Mouse (Mus musculus) CD4-positive, CD25-positive, alpha-beta regulatory T cell, adult 4 months (primary cell): Measurements from ENCODE around the gene Cfl1. TPM values are rescaled to one million over a fixed set of nuclear protein-coding genes. Genes with fewer than 3 reads are reported as not detected.

Experiments used
- ATAC-seq: one replicate; pipeline ENCODE4 v1.8.0; 2017
- polyA plus RNA-seq, 2 experiments: library from polyadenylated mRNA; unstranded; fragments of 100-300 nt; shearing (Covaris generic); gene quantifications; one replicate each; pipeline ENCODE4 v1.2.1; 2017

The Cfl1 gene
- polyA plus RNA-seq, 2 experiments from 2014 or later = 1,977 to 2,151 TPM

DNA sequence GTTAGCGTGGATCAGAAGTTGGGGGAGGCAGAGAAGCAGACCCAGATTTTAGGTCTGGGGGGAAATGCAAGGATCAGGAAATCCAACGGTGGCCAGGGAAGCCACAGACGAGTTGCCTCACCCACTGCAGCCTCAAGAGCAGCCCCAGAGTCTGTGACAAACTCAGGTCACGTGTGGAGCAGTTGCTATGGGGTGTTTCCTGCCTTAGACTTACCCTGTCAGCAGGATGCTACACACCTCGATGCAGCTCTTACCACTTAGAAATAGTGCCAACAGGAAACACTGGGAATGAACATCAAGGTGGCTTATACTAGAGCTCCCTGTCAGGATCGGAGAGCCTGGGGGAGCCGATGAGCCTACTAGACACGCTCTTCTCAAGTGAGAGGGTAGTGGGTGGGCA lies 42.3 kb downstream of the Cfl1 start:
- peak; percentile 94 for ATAC-seq

DNA sequence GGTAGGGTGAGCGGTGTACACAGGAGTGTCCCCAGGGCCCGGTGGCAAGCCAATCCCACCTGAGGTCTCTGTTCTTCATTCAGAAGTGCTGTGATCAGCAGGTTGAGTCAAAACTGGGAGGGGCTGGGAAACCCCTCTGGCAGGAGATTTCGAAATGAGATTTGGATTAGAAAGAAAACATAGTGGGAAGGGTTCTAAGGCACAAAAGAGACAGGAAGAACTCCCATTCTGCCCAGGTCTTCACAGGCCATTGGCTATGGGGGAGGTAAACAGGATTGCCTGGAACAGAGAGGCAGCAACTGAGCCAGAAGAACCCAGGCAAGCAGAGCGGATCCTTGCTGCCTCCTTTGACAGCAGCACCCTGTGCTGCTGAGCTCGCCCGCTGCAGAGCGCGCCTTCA lies 48.5 kb downstream of the Cfl1 start:
- ATAC-seq = no peak

DNA sequence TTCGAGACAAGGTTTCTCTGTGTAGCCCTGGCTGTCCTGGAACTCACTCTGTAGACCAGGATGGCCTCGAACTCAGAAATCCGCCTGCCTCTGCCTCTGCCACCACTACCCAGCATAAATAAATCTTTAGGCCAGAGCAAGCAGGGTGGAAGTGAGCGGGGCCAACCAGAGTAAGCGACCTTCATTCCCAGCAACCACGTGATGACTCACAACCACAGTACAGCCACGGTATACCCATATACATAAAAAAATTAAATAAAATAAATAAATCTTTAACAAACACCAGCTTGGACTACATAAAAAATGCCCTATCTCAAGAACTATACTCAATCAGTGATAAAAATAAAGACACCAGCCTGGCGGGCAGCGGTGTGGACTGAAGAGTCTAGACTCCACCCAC lies 53.1 kb downstream of the Cfl1 start:
- ATAC-seq = no peak

DNA sequence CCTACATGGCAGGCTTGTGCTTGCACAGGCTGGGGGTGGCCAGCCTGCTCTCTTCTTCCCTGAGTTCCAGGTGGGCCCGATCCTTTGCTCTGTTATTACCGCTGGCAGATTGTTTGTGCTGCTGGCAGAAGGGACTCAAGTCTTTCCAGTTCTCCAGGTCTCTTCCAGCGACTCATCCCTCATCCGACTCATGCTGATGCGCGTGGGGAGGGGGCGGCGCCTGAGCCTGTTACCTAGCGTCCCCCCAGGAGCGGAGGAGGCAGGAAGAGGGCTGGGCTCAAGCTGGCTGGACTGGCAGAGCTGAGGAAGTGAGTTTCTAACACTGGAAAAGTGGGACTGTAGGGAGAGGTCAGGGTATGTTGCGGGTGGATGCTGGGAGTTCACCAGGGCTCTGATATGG lies 53.8 kb downstream of the Cfl1 start:
- no peak for ATAC-seq

Other genes starting within 250 kb of the Cfl1 start
- gene Pacs1, start 217.3 kb upstream of the Cfl1 start, polyA plus RNA-seq = 10 to 100 TPM; 16.5 to 21.9 TPM
- gene Sf3b2, start 195.0 kb upstream of the Cfl1 start, polyA plus RNA-seq = 100 to 1,000 TPM; 341 to 465 TPM
- gene Gal3st3, start 192.1 kb upstream of the Cfl1 start, polyA plus RNA-seq = under 1 TPM in 1 of 2 experiments, not detected in 1; 0.15 TPM
- gene Catsper1, start 154.7 kb upstream of the Cfl1 start, polyA plus RNA-seq = not detected
- gene Cst6, start 140.9 kb upstream of the Cfl1 start, polyA plus RNA-seq = 1 to 10 TPM; 2.7 to 3.2 TPM
- gene Eif1ad, start 123.7 kb upstream of the Cfl1 start, polyA plus RNA-seq = 10 to 100 TPM; 46.1 to 57.1 TPM
- 100 to 1,000 TPM; 246 to 256 TPM for gene Banf1, start 123.3 kb upstream of the Cfl1 start, polyA plus RNA-seq
- 10 to 100 TPM; 18.1 to 30.1 TPM for gene Sart1, start 101.8 kb upstream of the Cfl1 start, polyA plus RNA-seq
- gene Tsga10ip, start 87.9 kb upstream of the Cfl1 start, polyA plus RNA-seq = not detected
- gene Drap1, start 65.5 kb upstream of the Cfl1 start, polyA plus RNA-seq = 10 to 100 TPM; 56.0 to 57.2 TPM
- 10 to 100 TPM; 20.8 to 28.7 TPM for gene AI837181, start 65.3 kb upstream of the Cfl1 start, polyA plus RNA-seq
- not detected for gene Fosl1, start 42.9 kb upstream of the Cfl1 start, polyA plus RNA-seq
- under 1 TPM; 0.48 to 0.83 TPM for gene Ccdc85b, start 32.6 kb upstream of the Cfl1 start, polyA plus RNA-seq
- 100 to 1,000 TPM in 1 of 2 experiments, 10 to 100 TPM in 1; 86.2 to 159 TPM for gene Fibp, start 29.8 kb upstream of the Cfl1 start, polyA plus RNA-seq
- 100 to 1,000 TPM; 136 to 191 TPM for gene Ctsw, start 21.9 kb upstream of the Cfl1 start, polyA plus RNA-seq
- gene Efemp2, start 16.5 kb upstream of the Cfl1 start, polyA plus RNA-seq = 1 to 10 TPM; 1.5 to 4.6 TPM
- 10 to 100 TPM; 44.8 to 51.5 TPM for gene Mus81, start 2.1 kb upstream of the Cfl1 start, polyA plus RNA-seq
- gene 1700020D05Rik, start 13.3 kb downstream of the Cfl1 start, polyA plus RNA-seq = not detected
- 10 to 100 TPM; 20.2 to 23.6 TPM for gene Snx32, start 20.1 kb downstream of the Cfl1 start, polyA plus RNA-seq
- gene Ovol1, start 70.2 kb downstream of the Cfl1 start, polyA plus RNA-seq = not detected
- gene Ap5b1, start 77.6 kb downstream of the Cfl1 start, polyA plus RNA-seq = 1 to 10 TPM; 3.8 to 7.4 TPM
- gene Rnaseh2c, start 111.4 kb downstream of the Cfl1 start, polyA plus RNA-seq = 100 to 1,000 TPM in 1 of 2 experiments, 10 to 100 TPM in 1; 55.0 to 102 TPM
- 10 to 100 TPM; 38.8 to 84.9 TPM for gene Kat5, start 119.8 kb downstream of the Cfl1 start, polyA plus RNA-seq
- 100 to 1,000 TPM; 111 to 174 TPM for gene Rela, start 147.0 kb downstream of the Cfl1 start, polyA plus RNA-seq
- 10 to 100 TPM; 19.0 to 25.6 TPM for gene Sipa1, start 173.3 kb downstream of the Cfl1 start, polyA plus RNA-seq
- gene Map3k11, start 198.3 kb downstream of the Cfl1 start, polyA plus RNA-seq = 1 to 10 TPM; 6.3 to 8.4 TPM
- gene Pcnx3, start 198.5 kb downstream of the Cfl1 start, polyA plus RNA-seq = 10 to 100 TPM; 21.6 to 23.9 TPM
- gene Kcnk7, start 213.9 kb downstream of the Cfl1 start, polyA plus RNA-seq = 1 to 10 TPM; 1.9 to 2.4 TPM
- gene Ehbp1l1, start 235.9 kb downstream of the Cfl1 start, polyA plus RNA-seq = 10 to 100 TPM; 14.4 to 20.7 TPM
- gene Fam89b, start 239.2 kb downstream of the Cfl1 start, polyA plus RNA-seq = 10 to 100 TPM; 43.5 to 55.3 TPM